Mouse (Mus musculus): ENCODE measurements around the gene Zcchc18.

DNA sequence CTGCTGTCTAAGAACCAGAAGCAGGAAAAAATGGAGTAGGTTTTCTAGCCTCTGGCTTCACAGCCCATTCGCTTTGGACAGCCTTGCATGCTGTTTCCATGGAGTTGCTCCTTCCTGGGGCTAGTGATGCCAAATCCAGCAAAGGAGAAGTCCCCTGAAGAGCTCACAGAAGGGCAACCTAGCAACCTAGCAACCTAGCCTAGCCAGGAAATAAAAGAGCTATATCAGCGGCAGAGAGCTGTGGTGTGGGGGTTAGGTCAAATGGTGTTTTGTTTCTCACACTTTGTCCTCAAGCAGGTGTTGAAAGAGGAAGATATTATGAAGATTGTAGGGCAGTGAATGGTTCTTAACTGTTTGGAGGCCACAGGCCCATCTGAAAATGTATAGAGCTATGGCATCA, 1.7 kb upstream of the Zcchc18 start:
- TF ChIP-seq POLR2A (IDR thresholded peaks at IDR 0.05; ENCODE audit: control insufficient read depth, low read depth, low read length) (no peak), CTCF (IDR thresholded peaks at IDR 0.05; ENCODE audit: control insufficient read depth, insufficient read depth, insufficient replicate concordance, low read depth, low read length) (no peak)
